Mouse (Mus musculus): Measurements from ENCODE around the gene Phc2.

Gene Phc2

DNA sequence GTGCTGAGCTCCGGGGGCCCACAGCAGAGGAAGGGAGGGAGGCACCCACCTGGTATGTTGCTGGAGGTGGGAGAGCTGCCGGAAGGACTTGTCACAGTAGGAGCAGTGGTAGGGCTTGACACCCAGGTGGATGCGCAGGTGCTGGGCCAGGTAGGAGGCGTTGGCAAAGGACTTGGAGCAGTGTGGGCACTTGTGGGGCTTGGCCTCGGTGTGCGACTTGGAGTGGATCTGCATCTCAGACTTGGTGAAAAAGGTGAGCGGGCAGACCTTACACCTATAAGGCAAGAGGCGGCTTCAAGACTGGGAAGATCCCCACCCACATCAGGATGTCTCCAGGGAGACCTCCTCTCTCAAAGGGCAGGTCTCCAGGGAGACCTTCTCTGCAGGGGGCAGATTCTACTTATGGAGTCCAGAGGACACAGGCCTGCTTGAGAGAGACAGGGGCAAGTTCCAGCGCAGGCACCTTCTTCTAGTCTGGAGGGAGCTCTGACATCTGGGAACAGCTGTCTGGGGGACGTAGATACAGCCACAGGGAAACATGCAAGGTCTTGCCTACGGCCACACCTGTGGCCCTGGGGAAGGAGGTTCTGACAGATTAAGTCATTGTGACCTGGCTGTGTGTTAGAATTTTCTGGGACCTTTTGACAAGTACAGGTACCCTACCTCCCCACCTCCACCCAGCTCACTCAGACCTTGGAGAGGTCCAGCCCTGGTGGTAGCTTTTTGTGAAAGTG lies 131.6 kb downstream of the Phc2 start:
- peak in 1 of 2 experiments; percentile 21 for DNase-seq

DNA sequence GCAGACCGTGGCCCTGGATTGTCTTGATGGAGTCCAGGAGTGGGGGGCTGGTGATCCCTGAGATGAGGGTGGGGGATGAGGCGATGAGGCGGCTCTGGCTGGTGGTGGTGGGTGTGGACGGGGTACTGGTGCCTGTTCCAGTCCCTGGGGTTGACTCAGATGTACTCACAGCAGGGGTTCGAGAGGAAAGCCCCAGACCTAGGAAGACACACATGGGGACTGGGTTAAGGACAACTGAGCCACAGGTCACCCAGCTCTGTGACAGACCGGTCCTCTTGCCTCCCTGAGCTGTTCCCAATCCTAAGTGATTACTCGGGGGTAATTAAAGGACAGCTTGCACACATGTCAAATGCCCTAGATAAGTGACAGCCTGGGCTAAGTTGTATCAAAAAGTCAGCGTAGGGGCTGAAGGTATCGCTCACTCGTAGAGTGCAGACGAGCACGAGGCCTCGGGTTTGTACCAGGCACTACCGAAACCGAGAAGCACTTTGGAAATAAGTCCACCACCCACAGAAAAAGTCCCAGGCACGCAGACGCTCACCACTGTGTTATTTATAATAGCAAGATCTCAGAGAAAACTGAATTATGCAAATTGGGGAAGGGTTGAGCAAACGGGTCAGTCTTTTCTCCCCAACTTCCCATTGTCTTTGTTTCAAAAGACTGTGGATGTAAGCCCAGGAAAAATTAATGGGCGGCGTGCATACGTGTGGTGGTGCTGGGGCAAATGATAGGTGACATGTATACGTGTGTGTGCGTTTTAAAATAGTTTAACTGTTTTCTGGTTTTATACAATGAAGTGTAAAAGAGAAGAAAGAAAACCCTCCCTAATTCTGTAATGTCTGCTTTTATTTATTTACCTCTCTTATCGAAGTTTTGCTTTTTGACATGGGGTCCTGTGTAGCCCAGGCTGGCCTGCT lies 132.8 kb downstream of the Phc2 start:
- peak in 1 of 2 experiments; percentile 21 for DNase-seq

DNA sequence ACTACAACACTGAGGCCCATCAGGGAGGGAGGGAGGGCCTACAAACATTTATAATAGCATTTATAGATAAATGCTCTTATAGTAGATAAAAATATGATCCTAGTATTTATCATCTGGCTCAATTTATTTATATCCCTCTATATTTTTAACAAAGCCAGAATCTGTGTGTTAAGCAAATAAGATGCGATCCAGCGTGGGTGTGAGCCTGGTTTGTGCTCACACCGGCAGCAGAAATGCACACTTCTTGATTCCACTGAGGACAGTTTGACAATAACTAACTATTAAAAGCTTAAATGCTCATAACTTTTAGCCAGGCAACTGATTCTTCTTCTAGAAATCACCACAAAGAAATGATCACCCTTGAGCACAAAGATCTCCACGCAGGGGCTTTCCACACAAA lies 133.6 kb downstream of the Phc2 start:
- no peak for DNase-seq

DNA sequence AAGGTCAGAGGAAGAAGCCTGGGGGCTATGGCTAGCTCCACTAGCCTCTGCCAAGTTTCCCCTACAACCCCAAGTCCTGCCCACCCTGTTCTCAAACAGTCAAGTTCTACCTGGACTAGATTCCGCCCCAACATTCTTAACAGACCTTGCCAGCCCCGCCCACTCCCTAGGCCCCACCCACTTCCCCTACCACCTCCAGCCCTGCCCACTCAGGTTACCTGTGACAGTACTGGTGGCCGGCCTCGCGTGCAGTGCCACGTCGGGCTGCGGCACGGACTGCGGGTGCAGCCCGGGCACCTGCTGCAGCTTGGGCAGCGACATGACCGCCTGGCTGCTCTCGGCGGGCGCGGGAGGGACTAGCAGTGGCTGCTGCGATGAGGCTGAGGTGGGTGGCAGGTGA lies 135.1 kb downstream of the Phc2 start:
- peak; percentile 56 to 64 for DNase-seq

DNA sequence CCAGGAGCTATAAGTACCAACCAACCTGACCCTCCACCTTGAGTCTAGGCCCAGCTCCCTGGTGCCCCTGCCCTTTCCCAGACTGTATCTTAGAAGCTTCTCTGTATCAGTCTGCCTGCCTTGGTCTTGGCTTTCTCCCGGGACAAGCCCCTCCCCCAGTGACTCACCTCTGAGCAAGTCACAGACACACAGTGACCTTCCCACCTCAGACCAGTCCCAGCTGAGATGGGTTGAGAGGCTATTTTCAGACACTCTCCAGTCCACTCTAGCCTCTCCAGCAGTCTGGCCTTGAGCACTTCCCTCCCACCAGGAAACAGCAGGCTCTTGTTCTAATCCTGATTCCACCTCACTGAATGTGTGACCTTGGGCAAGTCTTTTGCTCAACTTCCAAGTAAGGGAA lies 139.2 kb downstream of the Phc2 start:
- DNase-seq = no peak

DNA sequence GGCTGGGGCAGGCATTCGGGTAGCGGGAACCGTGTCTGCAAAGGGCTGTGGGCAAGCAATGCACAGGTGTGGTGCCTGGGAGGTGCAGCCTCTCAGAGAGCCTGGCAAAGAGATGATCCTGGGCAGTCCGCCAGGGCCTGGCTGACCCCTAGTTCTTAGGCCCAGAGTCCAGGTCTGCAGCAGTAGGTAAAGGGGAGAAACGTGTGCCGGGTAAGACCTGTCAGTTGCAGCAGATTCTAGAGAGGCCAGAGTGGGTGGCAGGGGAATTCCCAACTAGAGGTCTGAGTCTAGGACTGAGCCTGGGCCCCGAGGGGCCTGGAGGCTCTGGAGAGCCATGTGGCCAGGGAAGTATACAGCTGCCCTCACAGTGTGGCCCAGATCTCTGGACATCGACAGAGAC lies 139.7 kb downstream of the Phc2 start:
- DNase-seq = no peak

DNA sequence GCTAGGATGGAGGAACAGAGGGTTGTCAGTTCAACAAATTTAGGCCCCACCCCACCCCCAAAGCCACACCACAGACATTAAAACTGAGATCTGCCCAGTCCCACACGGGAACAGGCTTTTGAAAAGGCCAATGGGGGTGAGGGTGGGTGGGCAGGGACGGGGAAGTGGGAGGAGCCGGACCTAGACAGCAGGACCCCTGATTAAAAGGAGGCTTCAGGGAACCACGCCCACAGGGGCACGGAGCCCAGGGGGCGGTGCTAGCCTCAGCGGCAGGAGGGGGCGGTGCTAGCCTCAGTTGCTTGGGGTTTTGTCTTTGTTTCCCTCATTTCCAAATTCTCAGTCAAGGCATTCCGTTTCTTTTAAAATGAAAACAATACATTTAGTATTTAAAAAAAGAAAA lies 141.1 kb downstream of the Phc2 start:
- peak; percentile 48 to 64 for DNase-seq

DNA sequence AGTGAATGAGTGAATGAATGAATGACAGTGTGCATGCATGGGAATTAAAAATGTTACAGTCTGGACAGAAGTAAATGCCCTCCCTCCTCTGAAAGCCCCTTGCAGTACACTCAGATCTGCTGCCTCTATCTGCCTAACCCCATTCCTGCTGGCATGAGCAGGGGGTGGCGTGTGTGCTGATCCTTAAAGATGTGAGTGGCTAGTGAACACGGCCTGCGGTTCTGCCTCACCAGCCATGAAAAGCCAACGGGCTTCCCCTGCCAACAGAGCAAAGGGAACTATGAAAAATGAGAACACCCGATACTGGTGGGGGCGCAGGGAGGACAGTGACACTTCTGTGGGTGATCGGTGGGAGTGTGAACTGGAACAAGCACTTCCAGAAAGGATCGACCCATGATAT lies 142.3 kb downstream of the Phc2 start:
- DNase-seq = no peak

DNA sequence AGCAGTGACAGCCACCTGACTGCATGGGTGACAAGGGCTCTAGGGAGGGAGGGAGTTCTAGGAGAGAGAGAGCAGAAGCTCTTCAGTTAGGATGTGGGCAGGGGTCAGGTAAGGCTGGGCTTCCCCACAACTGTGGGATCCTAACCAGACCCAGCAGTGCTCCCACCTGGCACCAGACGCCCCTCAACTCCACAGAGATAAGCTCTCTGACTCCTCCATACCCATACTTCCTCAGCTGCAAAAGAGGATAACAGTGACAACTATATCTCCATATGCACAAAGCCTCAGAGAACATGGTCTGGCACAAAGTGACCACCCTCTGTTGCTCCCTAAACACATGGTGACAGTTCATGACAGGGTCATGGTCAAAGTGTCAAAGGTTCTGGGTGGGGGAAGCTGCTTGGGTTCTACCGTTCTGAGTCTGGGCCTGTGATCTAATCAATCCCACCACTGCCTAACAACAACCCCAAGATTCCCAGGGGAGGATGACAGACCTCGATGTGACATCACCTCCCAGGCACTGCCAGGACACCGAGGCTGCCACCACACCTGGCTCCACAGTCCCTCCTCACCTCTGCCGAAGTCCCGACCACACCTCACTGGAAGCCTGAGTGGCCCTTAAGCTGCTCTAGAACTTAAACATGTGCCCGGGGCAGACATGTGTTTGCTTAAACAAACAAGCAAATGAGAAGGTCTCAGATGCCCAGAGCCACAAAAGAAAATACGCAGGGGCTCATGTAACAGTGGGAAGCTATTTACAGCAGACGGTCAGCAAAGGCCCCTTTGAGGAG lies 147.4 kb downstream of the Phc2 start:
- peak; percentile 39 to 65 for DNase-seq

Data from lung, postnatal 4 days (tissue).